Mouse (Mus musculus): Measurements from ENCODE around the gene Apbb1ip.

DNA sequence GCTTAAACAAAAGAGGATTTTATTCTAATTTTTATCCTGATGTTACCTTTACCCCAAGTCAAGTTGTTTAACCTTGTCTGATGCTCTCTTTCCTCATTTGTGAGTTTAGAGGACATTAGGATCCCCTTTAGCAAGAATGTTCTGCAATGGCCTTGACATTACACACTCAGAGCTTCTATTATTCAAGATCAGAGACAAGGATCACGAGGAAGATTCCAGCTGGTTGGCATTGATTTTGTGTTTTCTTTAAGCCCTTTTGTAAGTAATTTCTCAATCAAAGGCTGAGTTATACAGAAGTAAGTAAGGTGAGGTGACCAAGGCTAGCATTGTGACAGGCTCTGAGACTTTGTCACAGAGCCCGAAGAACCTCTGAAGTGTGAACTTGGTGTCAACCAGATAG, 88.3 kb downstream of the Apbb1ip start:
- TF ChIP-seq CTCF (IDR thresholded peaks at IDR 0.05; ENCODE audit: control insufficient read depth, insufficient read depth, insufficient read length): no peak
- no peak for TF ChIP-seq MYOD1 (IDR thresholded peaks at IDR 0.05; ENCODE audit: control insufficient read depth, insufficient read length, low read depth)
- no peak for TF ChIP-seq FOSL1 (IDR thresholded peaks at IDR 0.05; ENCODE audit: insufficient read depth, low read length, poor library complexity, severe bottlenecking)
- TF ChIP-seq USF1 (IDR thresholded peaks at IDR 0.05; ENCODE audit: low read depth): no peak
- TF ChIP-seq MAX (IDR thresholded peaks at IDR 0.05): no peak
- no peak for TF ChIP-seq MYOG (IDR thresholded peaks at IDR 0.05; ENCODE audit: control insufficient read depth, extremely low read depth, insufficient read length)
